Mouse (Mus musculus) NIH3T3 (cell line): Measurements from ENCODE around the gene Rbm20.

Source experiments
- DNase-seq: peaks from one replicate; pipeline ENCODE4 v3.0.0-alpha.2; 2012; ENCODE audit warnings: low read depth

Rbm20 gene

GRCm38 (mm10) chr19:53885450-53885849, 208.3 kb downstream of the Rbm20 start:
- no peak for DNase-seq

DNA sequence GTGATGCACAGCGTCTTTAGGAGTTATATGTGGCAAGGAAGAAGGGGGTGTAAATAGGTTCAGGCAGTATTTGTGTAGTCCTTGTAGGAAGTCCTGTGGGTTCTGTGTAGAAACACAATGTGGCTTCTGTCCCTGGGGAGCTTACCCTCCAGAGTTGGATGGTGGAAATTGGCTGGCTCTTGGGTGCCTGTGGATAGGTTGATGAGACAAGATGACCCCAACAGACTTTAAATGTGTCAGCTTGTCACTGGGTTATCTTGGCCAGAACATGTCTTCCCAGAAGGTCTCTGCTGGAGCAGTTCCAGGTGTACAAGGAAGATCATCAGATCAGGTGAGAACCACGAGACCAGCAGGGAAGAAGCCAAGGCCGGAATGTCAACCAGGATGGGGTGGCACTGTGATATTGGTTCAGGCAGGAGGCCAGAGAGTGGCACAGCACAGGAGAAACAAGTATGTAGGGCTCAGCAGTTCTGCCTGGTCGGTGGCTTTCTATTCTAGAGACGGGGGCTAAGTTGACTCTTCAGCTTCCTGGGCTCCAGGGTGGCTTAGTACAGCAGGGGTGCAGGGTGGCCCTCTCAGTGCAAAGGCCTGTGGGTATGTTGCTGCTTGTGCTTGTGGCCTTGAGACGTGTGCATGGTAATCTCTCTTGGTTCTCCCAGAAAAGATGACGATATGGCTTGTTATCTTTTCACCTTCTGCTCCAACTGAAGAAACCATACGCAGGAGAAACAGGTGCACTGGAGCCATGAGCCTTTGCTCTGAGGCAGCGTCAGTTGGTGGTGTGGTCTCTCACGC, 209.7 kb downstream of the Rbm20 start:
- DNase-seq: no peak

DNA sequence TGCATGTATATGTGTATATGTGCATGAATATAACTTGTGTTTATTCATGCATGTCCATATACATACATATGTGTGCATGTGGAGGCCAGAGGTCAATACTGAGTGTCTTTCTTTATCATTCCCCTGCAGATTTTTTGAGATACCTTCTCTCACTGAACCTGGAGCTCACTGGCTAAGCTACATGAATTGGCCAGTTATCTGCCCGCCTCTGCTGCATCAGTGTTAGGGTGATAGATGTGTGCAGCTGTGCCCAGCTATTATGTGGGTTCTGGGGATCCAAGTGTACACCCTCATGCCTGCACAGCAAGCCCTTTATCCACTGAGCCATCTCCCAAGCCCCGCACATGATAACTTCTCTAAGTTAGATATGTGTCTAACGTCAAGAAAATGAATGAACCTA, 210.7 kb downstream of the Rbm20 start:
- DNase-seq: no peak

GRCm38 (mm10) chr19:53888331-53888730, 211.2 kb downstream of the Rbm20 start:
- DNase-seq: no peak

DNA sequence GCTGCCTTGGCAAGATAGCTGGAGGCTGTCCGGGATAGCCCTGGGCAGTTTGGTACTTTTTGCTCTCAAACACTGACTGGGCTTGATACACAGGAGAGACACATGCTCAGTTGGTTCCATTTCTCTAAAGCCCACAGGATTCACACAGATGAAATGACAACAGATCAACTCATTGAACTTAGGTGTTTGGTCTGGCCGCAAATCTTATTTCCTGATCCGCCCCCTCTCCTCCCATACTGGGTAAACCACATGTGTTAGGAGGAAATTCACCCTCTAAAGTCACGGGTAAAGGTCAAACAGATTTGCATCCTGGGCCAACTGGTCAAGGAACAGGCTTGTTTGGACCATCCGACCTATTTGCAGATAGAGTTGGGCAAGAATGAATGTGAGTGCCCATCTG, 212.4 kb downstream of the Rbm20 start:
- DNase-seq: no peak

- no peak for DNase-seq
Observed at GRCm38 (mm10) chr19:53890274-53890673, 213.2 kb downstream of the Rbm20 start.

DNA sequence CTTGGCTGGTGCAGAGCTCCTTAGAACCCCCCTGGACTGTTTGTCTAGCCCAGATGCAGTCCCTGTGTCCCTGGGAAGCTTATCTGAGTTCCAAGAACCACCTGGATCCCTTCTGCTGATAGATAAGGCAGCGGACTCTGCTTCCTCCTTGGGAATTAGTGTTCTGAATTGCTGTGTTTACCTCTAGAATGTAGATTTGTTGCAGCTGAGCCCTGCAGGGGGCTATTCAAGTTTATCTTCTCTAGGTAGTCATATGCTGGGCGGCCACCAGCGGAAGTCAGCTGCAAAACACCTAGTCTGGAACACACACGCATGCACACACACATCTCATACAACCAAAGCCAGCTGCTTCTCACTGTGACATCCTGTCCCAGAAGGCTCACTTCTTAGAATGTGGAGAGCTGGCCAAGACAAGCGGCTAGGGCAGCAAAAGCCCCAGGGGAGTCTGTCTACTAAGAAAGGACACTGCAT, 213.7 kb downstream of the Rbm20 start:
- no peak for DNase-seq

DNA sequence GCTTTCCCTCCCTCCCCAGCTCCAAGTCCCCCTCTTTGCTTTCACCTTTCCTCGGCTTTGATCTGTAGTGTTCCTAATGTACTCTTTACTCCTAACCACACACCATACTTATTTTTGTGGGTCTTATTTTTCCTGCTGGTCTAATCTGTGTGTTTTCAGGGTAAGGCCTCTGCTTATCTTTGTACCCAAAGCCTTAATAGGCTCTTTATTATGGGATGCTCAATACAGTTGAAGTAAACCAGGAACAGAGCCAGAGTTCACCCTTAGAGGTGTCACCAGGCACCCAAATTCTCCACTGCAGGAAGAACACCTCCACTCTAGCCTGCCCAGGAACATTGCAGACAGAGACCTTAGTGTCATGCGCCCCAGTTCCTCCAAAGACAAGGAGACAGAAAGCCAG, 214.5 kb downstream of the Rbm20 start:
- no peak for DNase-seq

DNA sequence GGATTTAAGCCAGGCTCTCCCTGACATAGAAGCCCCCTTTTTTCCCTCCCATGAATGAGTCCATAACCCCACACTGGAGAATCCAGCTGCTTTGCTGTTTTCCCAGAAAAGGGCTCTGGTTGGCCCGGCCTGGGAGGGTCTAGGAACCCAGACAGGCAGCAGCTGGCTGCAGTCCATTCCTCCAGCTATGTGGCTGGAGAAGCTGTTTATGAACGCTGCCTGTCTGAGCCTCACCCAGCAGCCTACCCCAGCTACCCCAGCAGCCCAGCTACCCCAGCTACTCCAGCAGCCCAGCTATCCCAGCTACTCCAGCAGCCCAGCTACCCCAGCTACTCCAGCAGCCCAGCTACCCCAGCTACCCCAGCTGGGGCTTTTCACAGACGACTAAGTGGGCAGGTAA, 215.0 kb downstream of the Rbm20 start, which contains the start of gene Pdcd4:
Gene Pdcd4, plus strand, starts transcription at position 171 of the 400 bp plus-strand sequence.
- peak; percentile 69 for DNase-seq

- peak; percentile 57 for DNase-seq
Observed at GRCm38 (mm10) chr19:53892838-53893359, 215.8 kb downstream of the Rbm20 start.

DNA sequence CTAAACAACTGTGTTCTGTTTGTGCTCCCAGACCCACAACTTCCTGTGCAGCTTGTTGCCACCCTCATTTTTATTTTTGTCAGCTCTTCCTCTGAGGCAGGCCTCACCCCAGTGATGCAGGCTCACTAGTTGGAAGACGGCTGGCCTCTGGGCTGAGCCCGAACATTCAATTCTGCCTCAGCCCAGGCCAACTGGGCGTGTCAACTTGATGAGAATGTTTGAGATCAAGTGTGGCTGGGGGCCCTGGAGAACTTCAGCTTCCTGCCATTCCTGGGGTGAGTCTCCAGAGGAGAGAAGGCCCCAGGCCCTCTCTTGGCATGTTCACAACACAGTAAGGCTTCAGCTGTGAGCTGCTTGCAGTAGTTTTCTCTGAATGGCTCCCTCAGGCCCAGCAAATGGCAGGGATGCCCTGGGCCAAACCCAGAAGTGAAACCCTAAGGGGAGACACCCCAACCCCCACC, 216.6 kb downstream of the Rbm20 start:
- DNase-seq: peak; percentile 67

DNA sequence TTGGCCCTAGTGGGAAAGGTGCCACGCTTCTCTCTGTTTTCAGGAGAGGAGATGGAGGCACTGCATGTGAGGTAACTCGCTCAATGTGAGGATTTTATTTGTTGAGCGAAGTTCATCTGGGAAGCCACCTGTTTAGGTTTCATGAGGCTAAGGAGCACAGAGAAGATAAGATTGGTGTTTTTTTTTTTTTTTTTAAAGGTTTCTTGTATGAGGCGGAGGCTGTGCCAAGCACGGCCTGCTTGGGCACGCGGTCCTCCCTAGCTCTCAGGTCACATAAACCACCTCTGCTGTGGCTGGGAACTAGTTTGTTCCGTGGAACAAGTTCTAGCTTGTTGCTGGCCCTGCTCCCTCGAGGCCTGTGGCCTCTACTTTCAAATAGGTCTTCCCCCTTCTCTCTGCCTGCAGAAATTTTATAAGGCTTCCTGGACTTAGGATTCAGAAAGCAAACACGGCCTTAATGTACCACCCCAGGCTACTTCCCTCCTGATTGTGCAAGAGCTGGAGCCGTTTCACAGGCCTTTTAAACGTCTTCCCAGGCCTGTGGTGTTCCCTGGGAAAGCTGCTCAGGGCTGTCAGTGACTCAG, 217.5 kb downstream of the Rbm20 start:
- DNase-seq: peak; percentile 92

GRCm38 (mm10) chr19:53898046-53898445, 220.9 kb downstream of the Rbm20 start:
- no peak for DNase-seq

DNA sequence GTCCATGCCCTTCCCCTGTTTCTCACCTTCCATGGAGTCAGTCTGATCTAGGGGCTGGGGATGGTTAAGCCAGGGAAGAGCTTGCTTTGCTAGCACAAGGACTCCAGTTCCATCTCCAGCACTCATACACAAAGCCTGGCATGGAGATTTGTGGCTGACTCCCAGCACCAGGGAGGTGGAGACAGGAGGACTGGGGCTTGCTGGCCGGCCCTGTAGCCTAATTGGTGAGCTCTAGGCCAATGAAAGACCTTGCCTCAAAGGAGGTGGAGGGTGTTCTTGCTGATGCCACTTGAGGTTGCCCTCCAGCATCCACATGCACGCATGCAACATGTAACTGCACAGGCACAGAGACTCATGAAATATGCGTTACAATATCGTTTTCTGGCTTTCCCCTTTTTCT, 221.4 kb downstream of the Rbm20 start:
- no peak for DNase-seq

DNA sequence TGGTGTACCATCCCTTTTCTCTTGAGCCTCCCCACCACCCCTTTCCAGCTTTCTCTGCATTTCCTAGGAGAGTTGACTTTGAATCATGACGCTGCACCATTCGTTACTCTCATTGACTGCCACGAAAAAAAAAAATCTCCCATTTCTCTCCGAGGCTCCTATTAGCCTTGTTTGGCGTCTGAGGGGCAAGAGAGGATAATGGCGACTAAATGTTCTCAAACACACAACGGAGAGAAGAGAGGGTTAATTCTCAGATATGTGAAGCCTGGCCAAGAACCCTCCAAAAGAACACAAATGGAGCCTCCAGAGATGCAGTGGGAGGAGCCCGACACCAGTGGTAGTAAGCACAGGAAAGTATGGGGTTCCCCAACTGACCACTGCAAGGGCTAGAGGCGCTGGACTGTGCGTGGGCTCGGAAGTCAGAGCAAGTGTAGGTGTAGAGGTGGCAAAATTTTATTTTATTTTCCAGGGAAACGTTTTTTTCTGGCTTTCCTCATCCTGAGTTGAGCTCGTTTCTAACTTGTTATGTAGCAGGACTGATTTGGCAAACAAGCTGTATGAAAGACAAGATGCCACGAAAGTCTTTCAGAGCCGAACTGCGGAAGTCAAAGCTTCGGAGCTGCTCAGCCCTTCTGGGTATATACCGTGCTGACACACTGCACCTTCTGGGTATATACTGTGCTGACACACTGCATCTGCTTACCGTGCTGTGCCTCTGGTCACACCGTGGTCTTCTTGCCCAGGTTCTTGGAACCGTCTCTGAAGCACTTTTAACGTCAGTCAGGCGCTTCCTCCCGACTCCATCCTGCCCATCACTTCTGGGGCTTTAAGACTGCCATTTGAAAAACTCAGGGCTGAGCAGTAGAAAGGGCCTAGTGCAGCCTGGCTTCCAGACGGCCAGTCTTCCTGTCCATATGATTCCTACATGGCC, 222.1 kb downstream of the Rbm20 start:
- DNase-seq: no peak

- DNase-seq: no peak
Observed at GRCm38 (mm10) chr19:53899941-53900610, 223.0 kb downstream of the Rbm20 start.

GRCm38 (mm10) chr19:53901931-53902738, 225.0 kb downstream of the Rbm20 start:
- no peak for DNase-seq

GRCm38 (mm10) chr19:53902739-53903487, 225.8 kb downstream of the Rbm20 start:
- peak; percentile 99 for DNase-seq

DNA sequence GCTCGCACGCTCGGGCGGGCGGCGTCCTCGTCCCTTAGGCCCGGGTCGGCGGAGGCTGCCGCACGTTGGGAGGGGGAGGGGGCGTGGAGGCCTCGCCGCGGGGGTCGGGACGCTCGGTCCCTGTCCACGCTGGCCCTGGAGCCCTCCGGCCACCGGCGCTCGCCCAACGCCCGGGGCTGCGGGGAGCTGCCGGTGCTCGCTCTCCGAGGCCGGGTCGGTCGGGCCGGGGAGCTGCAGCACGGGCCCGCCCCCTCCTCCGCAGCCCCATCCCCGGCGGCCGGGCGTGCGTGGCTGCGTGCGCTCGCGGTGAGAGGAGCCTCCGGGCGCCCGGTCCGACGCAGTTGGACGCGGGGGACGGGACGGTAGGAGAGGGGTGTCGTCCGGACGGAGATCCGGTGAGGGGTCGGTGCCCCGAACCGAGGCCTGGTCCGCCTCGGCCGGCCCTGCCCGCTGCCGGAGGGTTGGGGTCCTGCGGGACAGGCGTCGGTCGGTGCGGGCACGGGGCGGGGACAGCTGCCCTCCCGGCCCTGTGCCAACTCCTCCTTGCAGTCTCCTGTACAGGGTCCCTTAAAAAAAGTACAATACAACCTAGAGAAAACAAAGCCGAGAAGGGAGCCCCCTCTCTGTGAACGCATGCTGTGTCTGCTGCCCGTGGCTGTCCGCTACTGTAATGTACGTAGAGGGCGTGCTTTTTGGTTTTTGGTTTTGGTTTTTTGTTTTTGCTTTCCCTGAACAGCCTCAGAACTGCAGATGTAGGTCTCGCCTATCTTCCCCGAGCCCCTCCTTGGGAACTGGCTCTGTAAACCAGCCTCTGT, 226.6 kb downstream of the Rbm20 start:
- peak; percentile 83 for DNase-seq
